Mouse (Mus musculus) midbrain, embryonic 14.5 days (tissue): ENCODE measurements around the gene B4galnt3. TPM values are rescaled to one million over a fixed set of nuclear protein-coding genes. Genes with fewer than 3 reads are reported as not detected.

ENCODE experiments used
- ATAC-seq: fragments of 200-750 bp; cut with Nextera tagmentation; 2 replicates; pipeline ENCODE4 v1.8.0; 2017; ENCODE audit warnings: moderate number of reproducible peaks, moderate library complexity; ENCODE audit not compliant: low FRiP score, low TSS enrichment
- DNase-seq: peaks from one replicate; pipeline ENCODE4 v3.0.0-alpha.2; 2015
- H3K27ac ChIP-seq: fragments of 300-500 bp; sonication (generic); replicated peaks from 2 replicates; pipeline ENCODE4 v1.5.1; 2014; ENCODE audit warnings: mild to moderate bottlenecking, low read depth, low read length, moderate library complexity
- H3K27me3 ChIP-seq: fragments of 300-500 bp; sonication (generic); 2 replicates; pipeline ENCODE4 v1.6.1; 2014; ENCODE audit warnings: low read length, control low read depth, mixed read lengths; ENCODE audit not compliant: control insufficient read depth, insufficient read depth
- H3K36me3 ChIP-seq: fragments of 300-500 bp; sonication (generic); 2 replicates; pipeline ENCODE4 v1.6.1; 2014; ENCODE audit warnings: low read length, control low read depth; ENCODE audit not compliant: control insufficient read depth, insufficient read depth
- H3K4me1 ChIP-seq: fragments of 300-500 bp; sonication (generic); 2 replicates; pipeline ENCODE4 v1.6.1; 2014; ENCODE audit warnings: mild to moderate bottlenecking, antibody characterized with exemption, low read length, control low read depth; ENCODE audit not compliant: control insufficient read depth, insufficient read depth
- H3K4me2 ChIP-seq: fragments of 300-500 bp; sonication (generic); 2 replicates; pipeline ENCODE4 v1.6.1; 2014; ENCODE audit warnings: mild to moderate bottlenecking, low read length, moderate library complexity
- H3K4me3 ChIP-seq: fragments of 300-500 bp; sonication (generic); replicated peaks from 2 replicates; pipeline ENCODE4 v1.5.1; 2014; ENCODE audit warnings: low read depth, low read length
- H3K9ac ChIP-seq: fragments of 300-500 bp; sonication (generic); replicated peaks from 2 replicates; pipeline ENCODE4 v1.6.1; 2014; ENCODE audit warnings: mild to moderate bottlenecking, low read length, moderate library complexity
- H3K9me3 ChIP-seq: fragments of 300-500 bp; sonication (generic); 2 replicates; pipeline ENCODE4 v1.6.1; 2016; ENCODE audit warnings: low read length, control low read depth, mixed read lengths; ENCODE audit not compliant: control insufficient read depth
- WGBS: fragments of 180-500 bp; shearing (Covaris S2); extraction: QIAGEN DNeasy Blood & Tissue Kit; methylation state at CpG from one replicate; pipeline ENCODE4 v1.1.7; 2014; 5-methylcytosine and 5-hydroxymethylcytosine counted together
- polyA plus RNA-seq: library from polyadenylated mRNA; unstranded; fragments of >200 nt; fragmentation: Nextera tagmentation; extraction: Ambion mirVana; gene quantifications from 2 replicates; pipeline ENCODE4 v1.2.1, GENCODE M21; 2014

B4galnt3 gene
- polyA plus RNA-seq, 1 experiment from 2014 or later: not detected

DNA sequence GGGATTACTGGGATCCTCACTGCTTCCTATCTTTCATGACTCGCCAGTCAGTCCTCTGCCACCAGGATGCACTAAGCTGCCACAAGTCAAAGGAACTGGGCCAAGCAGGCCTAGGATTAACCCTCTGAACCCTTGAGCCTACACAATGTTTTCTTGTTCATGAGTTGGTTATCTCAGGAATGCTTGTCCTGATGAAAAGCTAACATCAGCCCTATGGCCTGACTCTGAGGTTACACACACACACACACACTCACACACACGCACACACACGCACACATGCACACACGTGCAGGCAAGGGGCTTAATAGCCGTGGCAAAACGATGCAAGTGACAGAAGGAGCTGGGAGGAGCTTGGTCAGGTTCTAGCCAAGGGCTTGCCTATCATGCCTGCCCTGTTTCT, 69.0 kb downstream of the B4galnt3 start:
- ATAC-seq (no peak), DNase-seq (no peak)
- Histone ChIP-seq H3K9me3 (no peaks in the 10 kb centered on the region), H3K4me3 (no peak overlapping the region), H3K4me2 (no peak overlapping the region), H3K27me3 (no peaks in the 10 kb centered on the region), H3K36me3 (no peaks in the 10 kb centered on the region), H3K27ac (no peak overlapping the region), H3K9ac (no peak overlapping the region), H3K4me1 (no peaks in the 10 kb centered on the region)
- WGBS: 58% methylated on average over 6 of the region's 6 CpGs

DNA sequence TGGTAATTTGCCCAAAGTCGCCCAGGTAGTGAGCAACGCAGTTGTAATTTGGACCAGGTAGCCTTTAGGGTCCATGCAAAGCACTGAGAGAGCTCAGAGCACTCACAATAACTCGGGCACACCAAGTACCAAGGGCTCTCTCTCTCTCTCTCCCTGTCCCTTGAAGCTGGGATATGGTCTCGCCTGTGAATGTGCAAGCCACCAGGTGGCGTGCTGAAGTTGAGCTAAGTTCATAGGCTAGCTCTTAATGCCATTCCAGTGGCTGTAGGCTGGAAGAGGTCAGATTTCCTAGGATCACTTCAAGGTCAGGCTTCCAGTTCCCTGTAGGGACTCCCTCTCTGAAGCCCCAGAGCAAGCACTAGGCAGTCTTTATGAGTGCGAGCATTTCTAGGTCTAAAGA, 71.7 kb downstream of the B4galnt3 start:
- ATAC-seq (no peak), DNase-seq (peak; percentile 58)
- Histone ChIP-seq H3K36me3 (no peaks in the 10 kb centered on the region), H3K4me1 (no peaks in the 10 kb centered on the region), H3K9me3 (no peaks in the 10 kb centered on the region), H3K27ac (no peak overlapping the region), H3K27me3 (no peaks in the 10 kb centered on the region), H3K4me3 (no peak overlapping the region), H3K4me2 (no peak overlapping the region), H3K9ac (no peak overlapping the region)
- WGBS: 27% methylated on average over 6 of the region's 6 CpGs

DNA sequence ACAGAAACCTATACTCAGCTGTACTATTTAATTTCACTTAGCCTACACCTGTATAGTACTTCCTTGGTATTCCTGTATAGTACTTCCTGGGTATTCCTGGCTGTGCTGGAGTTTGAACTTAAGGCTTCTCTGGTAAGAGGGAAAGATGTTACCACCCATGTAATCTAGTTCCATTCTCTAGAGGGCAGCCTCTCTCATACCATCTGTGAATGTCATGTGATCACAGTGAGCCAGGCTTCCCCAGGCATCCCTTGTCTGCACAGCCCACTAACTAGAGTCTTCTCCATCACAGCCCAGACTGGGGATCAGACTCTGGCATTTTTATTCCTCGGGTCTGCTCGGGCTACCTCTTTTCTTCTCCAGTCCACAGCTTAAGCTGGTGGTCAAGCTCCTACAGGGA, 75.1 kb downstream of the B4galnt3 start:
- no peak overlapping the region for H3K4me2 ChIP-seq
- H3K27me3 ChIP-seq: no peaks in the 10 kb centered on the region
- no peaks in the 10 kb centered on the region for H3K4me1 ChIP-seq
- no peaks in the 10 kb centered on the region for H3K9me3 ChIP-seq
- ATAC-seq (no peak), DNase-seq (no peak)
- WGBS: 80% methylated on average over 2 of the region's 2 CpGs
- no peak overlapping the region for H3K4me3 ChIP-seq
- H3K36me3 ChIP-seq: no peaks in the 10 kb centered on the region
- H3K9ac ChIP-seq: no peak overlapping the region
- H3K27ac ChIP-seq: no peak overlapping the region

DNA sequence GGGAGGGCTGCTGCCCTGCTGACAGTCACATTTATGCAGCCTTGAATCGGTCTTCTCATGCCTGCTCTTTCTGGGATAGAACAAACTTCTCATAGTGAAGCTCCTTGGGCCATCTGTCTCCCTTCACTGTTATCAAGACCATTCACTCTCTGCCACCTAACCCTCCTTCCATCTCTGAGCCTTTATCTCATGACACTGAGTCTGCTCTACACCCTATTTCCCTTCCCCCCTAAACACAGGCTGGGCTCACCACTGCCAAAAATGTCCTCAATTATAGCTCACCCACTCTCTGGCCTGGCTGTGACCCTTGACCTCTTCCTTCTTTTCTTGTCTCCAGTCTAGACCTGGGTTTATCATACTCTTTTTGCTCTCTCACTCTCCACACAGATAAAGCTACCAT, 77.7 kb downstream of the B4galnt3 start:
- DNase-seq (no peak), ATAC-seq (no peak)
- H3K9me3 ChIP-seq: no peaks in the 10 kb centered on the region
- H3K4me1 ChIP-seq: no peaks in the 10 kb centered on the region
- WGBS: 92% methylated on average over 1 of the region's 1 CpGs
- no peaks in the 10 kb centered on the region for H3K36me3 ChIP-seq
- no peak overlapping the region for H3K27ac ChIP-seq
- no peak overlapping the region for H3K4me3 ChIP-seq
- no peak overlapping the region for H3K9ac ChIP-seq
- H3K4me2 ChIP-seq: no peak overlapping the region
- H3K27me3 ChIP-seq: no peaks in the 10 kb centered on the region

DNA sequence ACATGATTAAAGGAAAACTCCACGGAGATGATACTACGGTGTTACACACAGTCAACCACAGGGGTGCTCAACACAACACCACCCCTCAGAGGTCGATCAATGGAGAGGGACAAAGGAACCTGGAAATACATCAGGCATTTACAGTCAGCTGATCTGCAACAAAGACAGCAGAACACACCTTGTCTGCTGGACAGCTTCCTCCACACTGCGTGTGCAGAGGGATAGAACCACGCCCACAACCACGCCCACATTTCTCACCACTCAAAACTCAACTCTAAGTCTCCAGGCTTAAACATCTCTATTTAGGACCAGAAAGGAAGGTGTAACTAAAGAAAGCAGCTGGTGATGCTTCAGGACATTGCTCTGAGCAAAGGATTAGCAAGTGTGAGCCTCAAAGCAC, 82.8 kb downstream of the B4galnt3 start:
- Histone ChIP-seq H3K4me2 (no peak overlapping the region), H3K9ac (no peak overlapping the region), H3K36me3 (no peaks in the 10 kb centered on the region), H3K9me3 (no peaks in the 10 kb centered on the region), H3K4me3 (no peak overlapping the region), H3K4me1 (no peaks in the 10 kb centered on the region), H3K27ac (no peak overlapping the region), H3K27me3 (no peaks in the 10 kb centered on the region)
- ATAC-seq: no peak
- 78% methylated on average over 6 of the region's 6 CpGs for WGBS
- no peak for DNase-seq

- no peak overlapping the region for H3K9ac ChIP-seq
- H3K4me3 ChIP-seq: no peak overlapping the region
- DNase-seq (no peak), ATAC-seq (no peak)
- no peak overlapping the region for H3K4me2 ChIP-seq
- H3K27ac ChIP-seq: no peak overlapping the region
- no peaks in the 10 kb centered on the region for H3K36me3 ChIP-seq
- WGBS: 89% methylated on average over 5 of the region's 5 CpGs
- H3K9me3 ChIP-seq: no peaks in the 10 kb centered on the region
- H3K27me3 ChIP-seq: no peaks in the 10 kb centered on the region
- H3K4me1 ChIP-seq: 0 out of 2 replicates have a peak, but pooled peaks cover 5% of the 10 kb centered on the region
Measured at GRCm38 (mm10) chr6:120206586-120206985, 87.8 kb downstream of the B4galnt3 start.

GRCm38 (mm10) chr6:120202406-120202805, 92.0 kb downstream of the B4galnt3 start:
- WGBS: 34% methylated on average over 8 of the region's 8 CpGs
- Histone ChIP-seq H3K4me3 (no peak overlapping the region), H3K4me1 (0 out of 2 replicates have a peak, but pooled peaks cover 8% of the 10 kb centered on the region), H3K9me3 (no peaks in the 10 kb centered on the region), H3K4me2 (no peak overlapping the region), H3K27me3 (no peaks in the 10 kb centered on the region), H3K9ac (no peak overlapping the region), H3K36me3 (no peaks in the 10 kb centered on the region), H3K27ac (no peak overlapping the region)
- DNase-seq: peak; percentile 57
- 0 out of 2 replicates have a peak, but pooled peaks have one; percentile 19 for ATAC-seq

DNA sequence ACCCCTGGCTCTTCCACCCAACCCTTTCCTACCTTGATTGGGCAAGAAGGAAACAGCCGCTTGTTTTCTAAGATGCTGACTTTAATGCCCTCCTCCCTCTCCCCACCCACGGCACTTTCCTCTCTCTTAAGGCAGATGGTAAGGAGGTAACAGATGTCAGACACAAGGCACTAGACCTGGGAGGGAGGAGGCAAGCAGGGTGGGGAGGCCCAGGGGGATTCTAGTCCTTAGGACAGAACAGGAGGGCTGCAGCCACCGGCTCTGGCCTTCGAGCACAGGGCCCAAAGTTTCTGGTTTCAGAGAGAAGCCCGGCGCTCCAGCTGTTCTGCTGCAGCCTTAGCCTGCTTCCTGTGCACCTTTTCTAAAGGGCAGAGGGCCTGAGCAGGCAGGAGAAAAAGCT, 92.4 kb downstream of the B4galnt3 start:
- Histone ChIP-seq H3K27me3 (no peaks in the 10 kb centered on the region), H3K9ac (no peak overlapping the region), H3K4me1 (0 out of 2 replicates have a peak, but pooled peaks cover 8% of the 10 kb centered on the region), H3K4me2 (no peak overlapping the region), H3K4me3 (no peak overlapping the region), H3K36me3 (no peaks in the 10 kb centered on the region), H3K9me3 (no peaks in the 10 kb centered on the region), H3K27ac (no peak overlapping the region)
- DNase-seq (no peak), ATAC-seq (no peak; the same call in 1 of the 2 replicates)
- 54% methylated on average over 6 of the region's 6 CpGs for WGBS

- H3K9ac ChIP-seq: no peak overlapping the region
- H3K36me3 ChIP-seq: no peaks in the 10 kb centered on the region
- H3K4me3 ChIP-seq: no peak overlapping the region
- ATAC-seq (no peak), DNase-seq (peak; percentile 56)
- H3K9me3 ChIP-seq: no peaks in the 10 kb centered on the region
- H3K27ac ChIP-seq: no peak overlapping the region
- 0 out of 2 replicates have a peak, but pooled peaks cover 8% of the 10 kb centered on the region for H3K4me1 ChIP-seq
- H3K4me2 ChIP-seq: no peak overlapping the region
- no peaks in the 10 kb centered on the region for H3K27me3 ChIP-seq
- 23% methylated on average over 10 of the region's 10 CpGs for WGBS
Measured at GRCm38 (mm10) chr6:120199638-120200394, 94.5 kb downstream of the B4galnt3 start.
